Mouse (Mus musculus) cerebellum, adult 2 months (tissue): Measurements from ENCODE around the gene Zfp637. TPM values are rescaled to one million over a fixed set of nuclear protein-coding genes. Genes with fewer than 3 reads are reported as not detected.
A peak's percentile ranks its signal among the peaks of the same experiment; 100 is the strongest.

ENCODE experiments used
- DNase-seq, 2 experiments: peaks; one replicate each; pipeline ENCODE4 v3.0.0; 2021
- H3K27ac ChIP-seq: fragments of 200-500 bp; 2 replicates; pipeline ENCODE4 v1.5.1; 2012; ENCODE audit warnings: low read length, control low read depth, inconsistent platforms; ENCODE audit not compliant: insufficient read depth
- H3K27me3 ChIP-seq: fragments of 200-500 bp; 2 replicates; pipeline ENCODE4 v1.6.1; 2012; ENCODE audit warnings: inconsistent platforms, mild to moderate bottlenecking, low read length, moderate library complexity; ENCODE audit not compliant: control insufficient read depth, insufficient read depth
- H3K4me1 ChIP-seq: fragments of 200-500 bp; 2 replicates; pipeline ENCODE4 v1.6.1; 2011; ENCODE audit warnings: low read length; ENCODE audit not compliant: control insufficient read depth, insufficient read depth
- H3K4me3 ChIP-seq: fragments of 200-500 bp; replicated peaks from 2 replicates; pipeline ENCODE3; 2011; ENCODE audit warnings: mild to moderate bottlenecking, low read depth, low read length, control low read depth; ENCODE audit not compliant: insufficient read depth
- CTCF ChIP-seq: fragments of 200-500 bp; IDR thresholded peaks from 2 replicates; pipeline ENCODE4 v1.5.1; 2011; ENCODE audit warnings: low read depth, mild to moderate bottlenecking, control low read depth, low read length, moderate library complexity, borderline replicate concordance; ENCODE audit not compliant: insufficient read depth
- POLR2A ChIP-seq: fragments of 200-500 bp; IDR thresholded peaks from 2 replicates; pipeline ENCODE4 v1.6.1; 2011; ENCODE audit warnings: low read length, control low read depth, borderline replicate concordance; ENCODE audit not compliant: insufficient read depth
- WGBS: fragments of 180-500 bp; shearing (Covaris S2); methylation state at CpG from one replicate; pipeline ENCODE4 v1.1.7; 2018; 5-methylcytosine and 5-hydroxymethylcytosine counted together
- polyA plus RNA-seq: library from polyadenylated mRNA; depleted of rRNA; stranded (reverse); fragments of >200 nt; gene quantifications from 2 replicates; pipeline ENCODE4 v1.2.3, GENCODE M21; 2012

Gene Zfp637
- polyA plus RNA-seq, 1 experiment = 79.2 TPM

- DNase-seq = no peak
- no peak overlapping the region for H3K27ac ChIP-seq
- WGBS = 98% methylated on average over 2 of the region's 2 CpGs
Measured at GRCm38 (mm10) chr6:117847772-117848171, 6.8 kb downstream of the Zfp637 start.

GRCm38 (mm10) chr6:117848577-117848976, 7.6 kb downstream of the Zfp637 start:
- H3K27me3 ChIP-seq = no peaks in the 10 kb centered on the region
- DNase-seq = no peak
- 86% methylated on average over 5 of the region's 5 CpGs for WGBS

More at GRCm38 (mm10) chr6:117847772-117848171, 6.8 kb downstream of the Zfp637 start:
- Histone ChIP-seq H3K4me1 (no peaks in the 10 kb centered on the region), H3K4me3 (no peak overlapping the region), H3K27me3 (no peaks in the 10 kb centered on the region)
- TF ChIP-seq CTCF (no peak), POLR2A (no peak)

DNA sequence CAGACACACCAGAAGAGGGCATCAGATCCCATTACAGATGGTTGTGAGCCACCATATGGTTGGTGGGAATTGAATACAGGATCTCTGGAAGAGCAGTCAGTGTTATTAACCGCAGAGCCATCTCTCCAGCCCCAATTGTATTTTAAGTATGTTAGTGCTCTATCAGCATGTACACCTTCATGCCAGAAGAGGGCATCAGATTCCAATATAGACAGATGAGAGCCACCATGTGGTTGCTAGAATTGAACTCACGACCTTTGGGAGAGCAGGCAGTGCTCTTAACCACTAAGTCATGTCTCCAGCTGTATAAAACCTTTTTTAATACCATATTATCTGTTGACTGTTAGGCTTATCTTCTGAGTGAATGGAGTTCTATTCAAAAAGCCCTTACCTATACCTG, 10.8 kb downstream of the Zfp637 start:
- 62% methylated on average over 2 of the region's 2 CpGs for WGBS
- Histone ChIP-seq H3K27ac (no peak overlapping the region), H3K4me1 (no peaks in the 10 kb centered on the region), H3K4me3 (no peak overlapping the region), H3K27me3 (no peaks in the 10 kb centered on the region)
- no peak for TF ChIP-seq CTCF
- TF ChIP-seq POLR2A = no peak
- DNase-seq = no peak

More at GRCm38 (mm10) chr6:117848577-117848976, 7.6 kb downstream of the Zfp637 start:
- no peak for TF ChIP-seq POLR2A
- no peak for TF ChIP-seq CTCF
- Histone ChIP-seq H3K4me3 (no peak overlapping the region), H3K4me1 (no peaks in the 10 kb centered on the region), H3K27ac (no peak overlapping the region)

- no peak for DNase-seq
- WGBS = 90% methylated on average over 1 of the region's 1 CpGs
- Histone ChIP-seq H3K27ac (no peak overlapping the region), H3K27me3 (no peaks in the 10 kb centered on the region), H3K4me1 (no peaks in the 10 kb centered on the region), H3K4me3 (no peak overlapping the region)
- no peak for TF ChIP-seq CTCF
- TF ChIP-seq POLR2A = no peak
Measured at GRCm38 (mm10) chr6:117857990-117858389, 17.0 kb downstream of the Zfp637 start.

DNA sequence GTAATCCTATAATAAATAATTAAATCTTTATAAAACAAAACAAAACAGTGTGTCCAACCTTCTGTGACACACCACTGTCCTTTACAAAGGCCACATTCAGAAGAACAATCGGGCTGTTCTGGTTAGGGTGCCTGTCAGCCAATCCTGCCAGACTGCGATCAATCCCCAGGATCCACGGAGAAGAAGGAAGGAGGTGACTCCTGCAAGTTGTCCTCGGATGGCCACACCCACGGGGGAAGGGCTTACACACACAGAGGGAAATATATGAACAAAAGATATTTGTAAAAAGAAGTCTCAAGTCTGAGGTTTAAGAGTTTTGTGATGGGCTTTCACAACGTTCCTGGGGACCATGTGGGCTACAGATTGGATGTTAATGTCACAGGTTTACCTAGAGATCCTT, 20.9 kb downstream of the Zfp637 start, which contains the start of gene Zfp239:
TSS of gene Zfp239 (plus strand) at position 253 of the 400 bp plus-strand sequence.
- 62% methylated on average over 6 of the region's 6 CpGs for WGBS
- DNase-seq = no peak
- H3K4me3 ChIP-seq = peak within 1 kb of the TSS; percentile 85
- peak within 1 kb of the TSS; percentile 25; the same call in 1 of the 2 replicates for H3K27ac ChIP-seq
- no peaks in the 10 kb centered on the region for H3K27me3 ChIP-seq
- H3K4me1 ChIP-seq = peaks cover 3% of the 10 kb centered on the region; the same call in 1 of the 2 replicates
- no peak for TF ChIP-seq CTCF
- no peak for TF ChIP-seq POLR2A

DNA sequence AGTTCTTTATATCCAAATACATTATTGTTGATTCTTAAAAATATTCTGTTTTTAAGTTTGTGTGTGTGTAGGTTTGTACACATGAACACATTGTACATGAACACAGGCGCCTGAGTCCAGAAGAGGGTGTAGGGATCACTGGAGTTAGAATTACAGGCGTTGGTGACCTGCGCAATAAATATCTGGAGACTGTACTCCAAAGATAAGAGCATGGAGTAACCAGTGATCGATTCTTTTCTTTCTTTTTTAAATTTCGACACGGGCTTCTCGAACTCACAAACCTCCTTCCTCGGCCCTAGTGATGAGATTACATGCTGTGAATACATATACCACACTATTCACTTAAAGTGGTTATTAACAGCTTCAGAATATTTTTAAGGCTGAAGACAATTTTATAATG, 21.5 kb downstream of the Zfp637 start:
- WGBS = 79% methylated on average over 8 of the region's 8 CpGs
- Histone ChIP-seq H3K4me3 (no peak overlapping the region), H3K4me1 (peaks cover 3% of the 10 kb centered on the region; the same call in 1 of the 2 replicates), H3K27me3 (no peaks in the 10 kb centered on the region), H3K27ac (no peak overlapping the region)
- TF ChIP-seq POLR2A (no peak), CTCF (no peak)
- no peak for DNase-seq

GRCm38 (mm10) chr6:117862899-117863620, 22.1 kb downstream of the Zfp637 start:
- H3K27me3 ChIP-seq = no peaks in the 10 kb centered on the region
- peak; percentile 70 to 82 for DNase-seq
- WGBS = under 1% methylated on average over 26 of the region's 26 CpGs
- peak overlapping the region; percentile 85 for H3K4me3 ChIP-seq
- TF ChIP-seq CTCF = no peak
- peak; percentile 43; the same call in 1 of the 2 replicates for TF ChIP-seq POLR2A
- H3K4me1 ChIP-seq = peaks cover 3% of the 10 kb centered on the region; the same call in 1 of the 2 replicates
- H3K27ac ChIP-seq = peak overlapping the region; percentile 25; the same call in 1 of the 2 replicates

DNA sequence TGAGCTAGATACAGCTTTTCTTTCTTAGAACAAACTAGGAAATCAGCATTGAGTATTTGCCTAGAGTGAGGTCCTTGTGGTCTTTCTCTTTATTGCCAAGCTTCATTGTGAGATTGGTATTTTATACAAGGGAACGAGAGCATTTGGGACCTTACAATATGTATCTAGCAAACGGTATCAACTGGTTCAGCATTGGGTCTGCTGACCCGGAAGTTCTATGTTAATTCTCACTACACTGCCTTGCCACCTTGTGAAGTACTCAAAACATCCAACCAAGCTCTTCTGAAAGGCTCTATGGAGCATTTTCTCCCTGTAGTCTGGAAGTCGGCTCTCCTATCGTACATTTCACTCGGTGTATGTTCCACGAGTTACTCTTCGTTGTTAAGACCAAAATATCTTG, 22.8 kb downstream of the Zfp637 start:
- Histone ChIP-seq H3K4me1 (peaks cover 3% of the 10 kb centered on the region; the same call in 1 of the 2 replicates), H3K4me3 (peak overlapping the region; percentile 85), H3K27me3 (no peaks in the 10 kb centered on the region), H3K27ac (no peak overlapping the region)
- WGBS = 93% methylated on average over 8 of the region's 8 CpGs
- TF ChIP-seq POLR2A (no peak), CTCF (no peak)
- DNase-seq = no peak
